Mouse (Mus musculus): ENCODE results near the gene Nit2.

DNA sequence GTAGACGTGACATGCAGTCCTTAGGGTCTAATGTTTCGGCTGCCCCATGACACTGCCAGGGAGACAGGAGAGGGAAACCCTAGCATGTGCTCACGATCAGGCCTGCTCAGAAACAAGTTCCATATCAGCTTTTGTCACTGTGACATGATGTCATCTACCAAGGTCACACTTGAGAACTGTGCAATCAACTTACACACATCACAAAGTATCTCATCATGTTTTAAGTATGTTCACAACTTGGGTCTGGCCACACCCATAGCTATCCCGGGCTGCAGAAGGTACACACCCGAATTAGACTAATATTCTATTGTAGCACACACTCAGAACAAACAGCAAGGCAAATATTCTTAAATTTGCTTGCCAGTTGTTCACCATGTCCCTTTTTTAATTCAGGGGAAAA is 14.9 kb upstream of the Nit2 start:
- TF ChIP-seq TAL1 (IDR thresholded peaks at IDR 0.05; ENCODE audit: low read length): no peak
- no peak for TF ChIP-seq GATA1 (IDR thresholded peaks at IDR 0.05; ENCODE audit: low read length)

Measured in erythroblast, embryonic 14.5 days (primary cell).